Mouse (Mus musculus) lung, embryonic 16.5 days (tissue): ENCODE data around the gene Garem2. TPM values are rescaled to one million over a fixed set of nuclear protein-coding genes. Genes with fewer than 3 reads are reported as not detected.

ENCODE experiments used
- polyA plus RNA-seq: library from polyadenylated mRNA; unstranded; fragments of >200 nt; fragmentation: Nextera tagmentation; extraction: Ambion mirVana; gene quantifications from 2 replicates; pipeline ENCODE4 v1.2.1, GENCODE M21; 2015

Gene Garem2
- polyA plus RNA-seq, 1 experiment from 2014 or later: 0.10 TPM

Other genes starting within 250 kb of the Garem2 start
- 0.24 and 0.53 TPM in 2 replicates for gene Il6, start 92.0 kb upstream of the Garem2 start, polyA plus RNA-seq
- gene Tyms, start 31.5 kb upstream of the Garem2 start, polyA plus RNA-seq: 270 and 275 TPM in 2 replicates
- not detected in 2 replicates for gene 3110082J24Rik, start 925 bp downstream of the Garem2 start, polyA plus RNA-seq
- gene Hadha, start 50.0 kb downstream of the Garem2 start, polyA plus RNA-seq: 142 and 163 TPM in 2 replicates
- gene Hadhb, start 50.1 kb downstream of the Garem2 start, polyA plus RNA-seq: 128 and 133 TPM in 2 replicates
- 0.11 and 0.25 TPM in 2 replicates for gene Adgrf3, start 100.6 kb downstream of the Garem2 start, polyA plus RNA-seq
- gene Selenoi, start 127.4 kb downstream of the Garem2 start, polyA plus RNA-seq: 15.1 and 19.4 TPM in 2 replicates
- gene Drc1, start 176.2 kb downstream of the Garem2 start, polyA plus RNA-seq: 4.8 and 5.8 TPM in 2 replicates